Comparison of ENCODE assay signal across 18 mouse cellular contexts in genomic region chr4:131430420-131430819, GRCm38 (mm10).
DNase-seq lines count a peak whose midpoint lies in the region; ATAC-seq and TF ChIP-seq lines count a peak whose summit lies in the region.
"Had no signal": no experiment of that assay in that cellular context is flagged by ENCODE, and none has a peak within 500 bp of the region (broad histone marks: within the 10 kb centered on the region; RNA-seq: fewer than 3 reads in every experiment).

No protein-coding gene starts in this region.

- 92% methylated on average over 1 of the region's 1 CpGs for WGBS in forebrain, embryonic 10.5 days
- WGBS in forebrain, embryonic 13.5 days = 91% methylated on average over 1 of the region's 1 CpGs

- H3K27me3 ChIP-seq in forebrain, embryonic 10.5 days (ENCODE audit: poor library complexity, severe bottlenecking) = no peaks in the 10 kb centered on the region; the same call in 1 of the 2 replicates
- H3K27me3 ChIP-seq in forebrain, embryonic 13.5 days = no peaks in the 10 kb centered on the region
- H3K27me3 ChIP-seq: forebrain, embryonic 12.5 days; forebrain, embryonic 15.5 days had no signal

- peaks cover 32% of the 10 kb centered on the region for H3K4me1 ChIP-seq in forebrain, embryonic 10.5 days
- peaks cover 32% of the 10 kb centered on the region for H3K4me1 ChIP-seq in forebrain, embryonic 13.5 days

- no peak overlapping the region for H3K4me3 ChIP-seq in forebrain, embryonic 10.5 days
- H3K4me3 ChIP-seq in forebrain, embryonic 13.5 days = no peak overlapping the region
- no peak overlapping the region for H3K4me3 ChIP-seq in layer of hippocampus, adult 2 months
- H3K4me3 ChIP-seq: embryonic facial prominence, embryonic 10.5 days; embryonic facial prominence, embryonic 12.5 days; forebrain, embryonic 12.5 days; forebrain, embryonic 15.5 days had no signal

- ATAC-seq in forebrain, embryonic 13.5 days = no peak
- ATAC-seq: CD4-positive, CD25-positive, alpha-beta regulatory T cell, adult 4 months had no signal

- H3K27ac ChIP-seq in forebrain, embryonic 10.5 days = peak overlapping the region; percentile 63; the same call in 1 of the 2 replicates
- H3K27ac ChIP-seq in forebrain, embryonic 13.5 days = no peak overlapping the region
- H3K27ac ChIP-seq in layer of hippocampus, adult 2 months = peak overlapping the region; percentile 77
- H3K27ac ChIP-seq: embryonic facial prominence, embryonic 10.5 days; embryonic facial prominence, embryonic 12.5 days; forebrain, embryonic 15.5 days had no signal

- no peak overlapping the region for H3K9ac ChIP-seq in forebrain, embryonic 13.5 days
- H3K9ac ChIP-seq: embryonic facial prominence, embryonic 12.5 days; forebrain, embryonic 12.5 days; forebrain, embryonic 15.5 days; forebrain, postnatal 0 days had no signal

- no peaks in the 10 kb centered on the region for H3K36me3 ChIP-seq in forebrain, embryonic 10.5 days (replicated peaks)
- H3K36me3 ChIP-seq in forebrain, embryonic 13.5 days (ENCODE audit: poor library complexity, severe bottlenecking) = no peaks in the 10 kb centered on the region
- H3K36me3 ChIP-seq: embryonic facial prominence, embryonic 10.5 days; embryonic facial prominence, embryonic 12.5 days; forebrain, embryonic 12.5 days; forebrain, embryonic 15.5 days had no signal

- no peak for DNase-seq in forebrain, embryonic 10.5 days (ENCODE audit: extremely low spot score, low spot score)
- no peak for DNase-seq in layer of hippocampus, adult 2 months (ENCODE audit: low spot score in 2 of 2)
- DNase-seq in layer of hippocampus, postnatal 10 days (ENCODE audit: low spot score in 2 of 2) = no peak
- no peak for DNase-seq in right cerebral cortex, postnatal 25 days
- DNase-seq: adrenal gland, adult 2 months; adrenal gland, postnatal 10 days; adrenal gland, postnatal 25 days; B cell, adult 2 months; cerebellum, adult 9-10 months; cerebellum, postnatal 10 days; cerebellum, postnatal 25 days; forebrain, postnatal 0 days had no signal

- no peaks in the 10 kb centered on the region for H3K9me3 ChIP-seq in forebrain, embryonic 10.5 days
- H3K9me3 ChIP-seq in forebrain, embryonic 13.5 days (replicated peaks) = no peaks in the 10 kb centered on the region
- H3K9me3 ChIP-seq: embryonic facial prominence, embryonic 10.5 days; embryonic facial prominence, embryonic 12.5 days; forebrain, embryonic 12.5 days; forebrain, embryonic 15.5 days had no signal

- no peak for TF ChIP-seq CTCF in layer of hippocampus, adult 2 months (conservative IDR thresholded peaks at IDR 0.05)

- H3K4me2 ChIP-seq in forebrain, embryonic 13.5 days = no peak overlapping the region
- H3K4me2 ChIP-seq: embryonic facial prominence, embryonic 12.5 days; forebrain, embryonic 12.5 days; forebrain, embryonic 15.5 days had no signal
